Mouse (Mus musculus): Measurements from ENCODE around the gene Pick1. TPM values are rescaled to one million over a fixed set of nuclear protein-coding genes. Genes with fewer than 3 reads are reported as not detected.

Pick1 gene
- polyA plus RNA-seq, 1 experiment = 98.4 TPM

- DNase-seq (ENCODE audit: extremely low spot score in 1 of 2, low spot score in 1 of 2) = no peak
Measured at GRCm38 (mm10) chr15:79265384-79265783, 36.4 kb downstream of the Pick1 start.

- DNase-seq (ENCODE audit: extremely low spot score in 1 of 2, low spot score in 1 of 2) = no peak
Measured at GRCm38 (mm10) chr15:79268521-79268920, 39.5 kb downstream of the Pick1 start.

DNA sequence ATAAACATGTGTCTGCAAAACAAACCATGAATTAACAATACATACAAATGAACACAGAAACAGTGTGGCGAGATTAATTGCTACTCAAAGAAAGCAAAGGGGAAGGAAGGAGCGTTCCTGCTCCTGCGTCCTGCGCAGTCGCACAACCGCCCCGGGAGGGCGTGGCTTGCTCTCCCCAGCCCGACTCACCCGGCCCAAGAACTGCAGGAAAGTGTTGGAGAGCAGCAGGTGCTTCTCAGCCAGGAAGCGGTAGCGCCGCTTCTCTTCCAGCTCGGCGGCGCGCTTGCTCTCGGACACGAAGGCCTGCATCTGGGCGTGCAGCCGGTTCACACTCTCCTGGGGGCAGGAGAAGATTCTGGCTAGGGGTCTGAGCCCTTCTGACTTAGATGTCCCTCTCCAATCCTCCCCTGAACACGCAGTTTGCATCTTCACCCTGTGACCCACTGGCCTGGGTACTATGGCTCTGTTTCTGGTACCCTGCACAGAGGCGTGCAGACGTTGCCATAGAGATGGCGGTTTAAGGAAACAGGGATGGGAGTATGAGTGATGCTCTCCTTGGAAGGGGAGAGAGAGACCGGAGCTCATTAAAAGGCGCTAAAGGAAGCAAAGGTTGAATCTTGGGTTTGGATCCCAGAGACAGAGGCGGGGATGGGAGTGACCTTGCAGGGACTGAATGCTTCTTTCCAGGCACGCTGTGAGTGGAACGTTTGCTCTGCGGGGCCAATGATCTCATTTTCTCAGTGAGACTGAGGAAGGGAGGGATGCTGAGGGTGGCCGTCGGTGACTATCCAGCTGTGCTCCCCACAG, 41.5 kb downstream of the Pick1 start:
- peak in 1 of 2 experiments; percentile 59 for DNase-seq (ENCODE audit: extremely low spot score in 1 of 2, low spot score in 1 of 2)

DNA sequence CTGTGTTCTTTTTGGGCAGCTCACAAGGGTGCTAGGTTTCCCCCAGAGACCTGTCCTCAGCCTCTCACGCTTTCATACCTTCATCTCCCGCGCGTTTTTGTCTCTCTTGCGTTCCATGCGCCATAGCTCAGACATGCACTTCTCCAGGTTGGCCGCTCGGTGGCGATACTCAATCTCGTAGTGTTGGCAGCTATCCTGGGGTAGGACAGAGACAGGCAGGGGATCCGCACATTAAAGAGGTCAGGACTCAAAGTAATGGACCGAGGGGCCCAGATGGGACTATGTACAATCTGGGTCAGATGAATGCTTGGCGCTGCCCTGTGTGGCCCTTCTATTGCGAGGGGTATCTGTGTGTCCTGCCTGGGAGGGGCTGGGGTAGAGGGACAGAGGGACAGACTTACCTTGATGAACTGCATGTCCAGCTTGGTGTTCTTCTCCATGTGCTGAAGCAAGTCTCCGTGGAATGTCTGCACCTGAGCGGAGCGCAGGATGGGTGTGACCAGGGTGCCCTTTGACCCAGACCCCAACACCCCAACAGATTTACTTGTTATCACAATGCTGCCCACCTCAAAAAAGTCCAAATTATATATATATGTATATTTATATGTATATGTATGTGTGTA, 42.3 kb downstream of the Pick1 start:
- DNase-seq (ENCODE audit: extremely low spot score in 1 of 2, low spot score in 1 of 2) = peak in 1 of 2 experiments; percentile 38

DNA sequence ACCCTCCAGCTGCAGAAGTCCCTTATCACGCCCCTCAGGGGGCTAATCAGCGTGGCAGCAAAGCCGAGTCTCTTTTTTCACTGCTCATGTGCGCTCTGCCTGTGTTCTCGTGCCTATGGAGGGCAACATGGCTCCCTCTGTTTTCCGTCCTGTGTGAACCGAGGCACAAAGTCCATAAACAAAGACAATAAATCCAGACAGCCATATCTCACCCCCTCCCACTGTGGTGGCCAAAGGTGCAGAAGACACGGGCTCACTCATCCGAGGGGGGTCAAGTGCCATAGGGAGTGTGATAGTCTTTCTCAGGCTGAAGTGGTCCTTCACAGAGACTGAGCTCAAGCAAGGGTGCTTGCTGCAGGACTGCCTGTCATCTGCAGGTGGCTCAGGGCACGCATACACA, 44.0 kb downstream of the Pick1 start:
- DNase-seq (ENCODE audit: extremely low spot score in 1 of 2, low spot score in 1 of 2) = no peak

- DNase-seq (ENCODE audit: extremely low spot score in 1 of 2, low spot score in 1 of 2) = no peak
Measured at GRCm38 (mm10) chr15:79277728-79278127, 48.8 kb downstream of the Pick1 start.

DNA sequence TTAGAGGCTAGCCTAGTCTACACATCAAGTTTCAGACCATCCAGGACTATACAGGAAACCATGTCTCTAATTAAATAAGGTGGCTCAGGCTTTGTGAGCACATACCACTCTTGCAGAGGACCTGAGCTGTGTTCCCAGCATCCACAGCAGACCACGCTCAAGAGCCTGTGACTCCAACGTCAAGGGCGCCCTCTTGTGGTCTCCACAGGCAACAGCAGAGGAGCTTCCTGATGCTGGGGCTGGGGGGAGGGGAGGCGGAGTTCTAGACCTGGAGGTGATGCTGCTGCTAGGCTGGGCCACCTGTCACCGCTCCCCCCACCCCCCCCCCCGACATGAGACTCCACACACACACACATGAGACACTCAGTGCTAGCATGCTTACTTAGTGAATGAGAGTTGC, 51.2 kb downstream of the Pick1 start:
- no peak for DNase-seq (ENCODE audit: extremely low spot score in 1 of 2, low spot score in 1 of 2)

- no peak for DNase-seq (ENCODE audit: extremely low spot score in 1 of 2, low spot score in 1 of 2)
Measured at GRCm38 (mm10) chr15:79280850-79281249, 51.9 kb downstream of the Pick1 start.

DNA sequence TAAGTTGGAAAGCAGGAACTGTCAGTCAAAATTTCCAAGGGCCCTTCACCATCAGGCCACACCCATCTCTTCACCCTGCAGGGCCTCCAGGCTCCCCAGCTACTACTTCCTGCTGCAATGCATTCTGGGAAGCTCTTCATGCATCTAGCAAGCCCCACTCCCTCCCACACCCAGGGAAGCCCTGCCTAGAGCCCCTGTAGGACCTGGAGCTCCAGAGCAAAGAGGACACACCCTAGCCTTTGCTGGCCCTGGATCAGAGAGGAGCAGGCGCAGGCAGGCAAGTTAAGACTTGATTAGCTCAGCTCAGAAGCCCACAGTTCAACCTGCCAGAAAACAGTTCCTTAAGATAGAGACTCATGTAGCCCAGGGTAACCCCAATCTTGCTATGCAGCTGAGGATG, 52.4 kb downstream of the Pick1 start:
- DNase-seq (ENCODE audit: extremely low spot score in 1 of 2, low spot score in 1 of 2) = no peak

GRCm38 (mm10) chr15:79282434-79282833, 53.5 kb downstream of the Pick1 start:
- DNase-seq (ENCODE audit: extremely low spot score in 1 of 2, low spot score in 1 of 2) = no peak

DNA sequence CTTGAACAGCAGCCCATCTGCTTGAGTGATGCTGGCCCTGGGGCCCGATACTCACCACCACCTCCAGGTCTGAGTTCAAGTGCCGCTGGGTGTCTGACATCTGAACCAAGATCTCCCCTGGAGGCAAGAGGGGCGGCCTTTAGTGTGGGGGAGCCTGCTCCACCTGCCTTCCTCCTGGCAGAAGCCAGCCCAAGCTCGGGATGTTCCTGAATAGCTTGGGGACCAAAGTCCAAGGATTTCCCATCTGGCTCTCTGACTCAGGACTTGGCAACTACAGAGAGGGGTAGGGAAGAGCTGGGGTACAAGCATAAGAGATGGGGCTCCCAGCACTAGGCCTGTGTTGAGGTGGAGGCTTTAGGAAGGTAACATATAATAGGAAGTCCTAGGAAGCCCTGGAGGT, 54.4 kb downstream of the Pick1 start:
- no peak for DNase-seq (ENCODE audit: extremely low spot score in 1 of 2, low spot score in 1 of 2)

DNA sequence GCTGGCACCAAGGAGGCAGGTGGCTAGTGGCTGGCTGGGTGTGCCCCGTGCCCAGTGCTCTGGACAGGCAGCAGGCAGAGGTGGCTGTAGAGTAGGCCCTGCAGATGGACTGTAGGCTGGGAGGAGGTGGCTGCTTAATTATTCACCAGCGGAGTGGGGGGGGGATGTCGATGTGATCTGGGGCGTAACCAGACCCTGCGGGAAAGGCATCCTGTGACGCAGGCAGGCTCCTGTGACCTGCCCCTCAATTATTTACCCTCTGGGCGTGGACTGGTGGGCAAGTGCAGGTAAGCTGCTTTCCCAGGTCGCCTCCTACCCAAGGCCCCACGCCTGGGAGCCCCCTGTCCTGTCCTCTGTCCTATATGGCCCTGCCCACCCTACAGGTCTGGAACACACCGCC, 56.4 kb downstream of the Pick1 start, which contains the start of gene Baiap2l2:
Gene Baiap2l2, minus strand, starts transcription at position 139 of the 400 bp plus-strand sequence.
- DNase-seq (ENCODE audit: extremely low spot score in 1 of 2, low spot score in 1 of 2) = no peak

GRCm38 (mm10) chr15:79286141-79286540, 57.2 kb downstream of the Pick1 start:
- no peak for DNase-seq (ENCODE audit: extremely low spot score in 1 of 2, low spot score in 1 of 2)

GRCm38 (mm10) chr15:79287091-79287490, 58.1 kb downstream of the Pick1 start:
- DNase-seq (ENCODE audit: extremely low spot score in 1 of 2, low spot score in 1 of 2) = no peak

GRCm38 (mm10) chr15:79288387-79288786, 59.4 kb downstream of the Pick1 start:
- DNase-seq (ENCODE audit: extremely low spot score in 1 of 2, low spot score in 1 of 2) = no peak

DNA sequence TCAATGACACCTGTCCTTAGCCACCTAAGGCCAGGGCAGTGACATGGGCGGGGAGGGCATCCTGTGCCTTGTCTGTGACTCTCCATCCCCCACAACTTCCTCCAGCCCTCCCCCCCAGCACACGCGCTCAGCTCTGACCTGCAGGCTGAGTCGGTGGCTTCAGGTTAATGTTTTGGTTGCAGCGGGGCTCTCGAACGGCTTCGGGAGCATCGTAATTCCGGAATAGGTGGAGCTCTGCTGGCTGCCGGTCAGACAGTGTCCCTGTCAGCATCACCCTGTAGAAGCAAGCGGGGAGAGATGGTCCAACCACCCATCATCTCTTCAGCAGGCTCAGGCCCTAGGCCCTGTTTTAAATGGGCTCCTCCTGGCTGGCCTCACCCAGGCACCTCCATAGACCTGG, 60.5 kb downstream of the Pick1 start:
- DNase-seq (ENCODE audit: extremely low spot score in 1 of 2, low spot score in 1 of 2) = no peak

DNA sequence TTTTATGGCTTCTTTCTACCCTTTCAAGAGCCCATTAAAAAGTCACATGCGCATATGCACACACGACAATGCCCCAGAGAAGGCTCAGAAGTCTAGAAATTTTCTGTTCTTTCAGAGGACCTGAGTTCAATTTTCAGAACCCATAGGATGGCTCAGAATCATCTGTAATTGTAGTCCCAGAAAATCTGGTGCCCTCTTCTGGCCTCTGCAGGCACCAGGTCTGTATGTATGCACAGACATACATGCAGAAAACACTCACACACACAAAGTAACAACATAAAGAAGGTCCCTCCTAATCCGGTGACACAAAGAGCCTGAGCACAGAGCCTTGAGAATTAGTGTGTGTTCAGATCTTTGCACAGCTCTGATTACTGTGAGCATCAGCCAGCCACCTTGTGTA, 61.4 kb downstream of the Pick1 start:
- no peak for DNase-seq (ENCODE audit: extremely low spot score in 1 of 2, low spot score in 1 of 2)

DNA sequence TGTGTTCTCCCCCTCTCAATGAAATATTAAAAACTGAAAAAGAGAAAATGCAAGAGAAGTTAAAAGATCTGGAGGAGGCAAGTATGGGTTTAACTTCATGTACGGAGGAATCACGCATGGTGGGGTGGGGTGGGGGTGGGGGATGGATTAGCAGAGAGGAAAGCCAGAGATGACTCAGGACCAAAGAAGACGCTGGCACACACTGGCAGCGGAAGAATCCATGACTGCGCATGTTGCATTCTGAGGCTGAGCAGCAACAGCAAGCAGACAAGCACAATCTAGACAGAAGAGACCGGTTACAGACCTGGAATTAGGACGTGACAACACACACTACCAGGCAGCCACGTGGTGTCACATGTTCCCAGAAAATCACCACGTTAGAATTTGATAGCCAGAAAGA, 63.8 kb downstream of the Pick1 start:
- peak in 1 of 2 experiments; percentile 23 for DNase-seq (ENCODE audit: extremely low spot score in 1 of 2, low spot score in 1 of 2)

DNA sequence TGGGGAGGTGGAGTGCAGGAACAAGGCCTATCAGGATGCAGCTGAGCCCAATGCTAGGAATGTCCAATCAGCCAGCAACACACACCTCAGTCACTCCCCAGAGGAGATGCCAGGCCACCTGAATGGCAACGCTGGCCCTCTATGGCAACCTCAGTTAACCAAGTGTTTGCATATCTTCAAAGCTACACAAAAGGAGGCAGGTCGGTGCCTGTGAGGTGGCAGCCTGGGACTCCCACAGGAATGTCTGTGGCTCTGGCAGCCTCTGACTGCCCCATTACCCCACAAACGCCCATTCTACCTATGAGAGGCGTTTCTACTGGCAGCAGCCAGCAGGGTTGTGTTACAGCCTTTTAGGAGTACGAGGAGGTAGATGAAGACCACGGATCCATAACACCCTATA, 69.6 kb downstream of the Pick1 start:
- DNase-seq (ENCODE audit: extremely low spot score in 1 of 2, low spot score in 1 of 2) = no peak
